Mouse (Mus musculus) thymus, adult 2 months (tissue): ENCODE measurements around the gene Psapl1.

Source experiments
- CTCF ChIP-seq: fragments of 200-500 bp; IDR thresholded peaks from 2 replicates; pipeline ENCODE4 v1.5.1; 2012; ENCODE audit warnings: mild to moderate bottlenecking, control low read depth, low read length, moderate library complexity, borderline replicate concordance; ENCODE audit not compliant: control insufficient read depth, poor library complexity, insufficient read depth; ENCODE audit errors: extremely low read depth
- POLR2A ChIP-seq: fragments of 200-500 bp; IDR thresholded peaks from 2 replicates; pipeline ENCODE4 v1.6.1; 2012; ENCODE audit warnings: mild to moderate bottlenecking, low read length, control low read depth, moderate library complexity; ENCODE audit not compliant: control insufficient read depth, poor library complexity, insufficient read depth; ENCODE audit errors: extremely low read depth

DNA sequence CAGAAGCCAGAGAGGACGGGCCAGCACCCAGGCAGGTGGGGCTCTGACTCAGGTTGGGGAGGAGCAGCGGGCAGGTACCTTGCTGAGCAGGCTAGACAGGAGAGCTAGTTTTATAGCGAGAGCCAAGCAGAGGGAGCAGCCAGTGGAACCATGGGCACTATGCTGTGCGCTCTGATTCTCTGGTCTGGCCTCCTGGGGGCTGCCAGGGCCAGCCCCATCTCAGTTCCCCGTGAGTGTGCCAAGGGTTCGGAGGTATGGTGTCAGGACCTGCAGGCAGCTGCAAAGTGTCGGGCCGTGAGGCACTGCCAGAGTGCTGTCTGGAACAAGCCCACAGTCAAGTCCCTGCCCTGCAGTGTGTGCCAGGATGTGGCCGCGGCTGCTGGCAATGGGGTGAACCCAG lies at the start of gene Psapl1:
- TF ChIP-seq CTCF (no peak), POLR2A (no peak)
